Mouse (Mus musculus) limb, embryonic 15.5 days (tissue): ENCODE results near the gene Cd99l2. TPM values are rescaled to one million over a fixed set of nuclear protein-coding genes. Genes with fewer than 3 reads are reported as not detected.

Source experiments
- ATAC-seq: fragments of 200-750 bp; cut with Nextera tagmentation; 2 replicates; pipeline ENCODE4 v1.8.0; 2017; ENCODE audit warnings: low read depth, moderate TSS enrichment; ENCODE audit not compliant: insufficient number of reproducible peaks, low FRiP score, low TSS enrichment
- H3K27ac ChIP-seq: fragments of 300-500 bp; sonication (generic); 2 replicates; pipeline ENCODE4 v1.5.1; 2015; ENCODE audit warnings: moderate library complexity, mild to moderate bottlenecking, inconsistent platforms
- H3K27me3 ChIP-seq: fragments of 300-500 bp; sonication (generic); 2 replicates; pipeline ENCODE4 v1.6.1; 2015; ENCODE audit warnings: inconsistent platforms
- H3K36me3 ChIP-seq: fragments of 300-500 bp; sonication (generic); 2 replicates; pipeline ENCODE4 v1.6.1; 2015; ENCODE audit warnings: inconsistent platforms
- H3K4me1 ChIP-seq: fragments of 300-500 bp; sonication (generic); 2 replicates; pipeline ENCODE4 v1.6.1; 2015; ENCODE audit warnings: inconsistent platforms
- H3K4me2 ChIP-seq: fragments of 300-500 bp; sonication (generic); 2 replicates; pipeline ENCODE4 v1.6.1; 2015; ENCODE audit warnings: mild to moderate bottlenecking, inconsistent platforms
- H3K4me3 ChIP-seq: fragments of 300-500 bp; sonication (generic); 2 replicates; pipeline ENCODE4 v1.5.1; 2015; ENCODE audit warnings: mild to moderate bottlenecking, inconsistent platforms
- H3K9ac ChIP-seq: fragments of 300-500 bp; sonication (generic); 2 replicates; pipeline ENCODE4 v1.6.1; 2015; ENCODE audit warnings: inconsistent platforms
- H3K9me3 ChIP-seq: fragments of 300-500 bp; sonication (generic); 2 replicates; pipeline ENCODE4 v1.6.1; 2016; ENCODE audit warnings: inconsistent platforms
- WGBS: fragments of 180-500 bp; shearing (Covaris S2); methylation state at CpG from one replicate; pipeline ENCODE4 v1.1.7; 2015; 5-methylcytosine and 5-hydroxymethylcytosine counted together
- polyA plus RNA-seq: library from polyadenylated mRNA; unstranded; fragments of >200 nt; fragmentation: Nextera tagmentation; extraction: Ambion mirVana; gene quantifications from 2 replicates; pipeline ENCODE4 v1.2.1, GENCODE M21; 2015

Cd99l2 gene
- polyA plus RNA-seq, 1 experiment from 2014 or later: 33.5 TPM

GRCm38 (mm10) chrX:71464138-71464826 lies 28.4 kb downstream of the Cd99l2 start:
- Histone ChIP-seq H3K27me3 (no peaks in the 10 kb centered on the region), H3K4me2 (no peak overlapping the region), H3K27ac (no peak overlapping the region), H3K4me3 (no peak overlapping the region), H3K36me3 (no peaks in the 10 kb centered on the region), H3K9me3 (no peaks in the 10 kb centered on the region), H3K9ac (no peak overlapping the region), H3K4me1 (no peaks in the 10 kb centered on the region)
- WGBS: 72% methylated on average over 7 of the region's 7 CpGs
- no peak for ATAC-seq

GRCm38 (mm10) chrX:71456078-71456737 lies 36.4 kb downstream of the Cd99l2 start:
- no peaks in the 10 kb centered on the region for H3K36me3 ChIP-seq
- no peak for ATAC-seq

GRCm38 (mm10) chrX:71442916-71443315 lies 49.7 kb downstream of the Cd99l2 start:
- no peak overlapping the region for H3K27ac ChIP-seq
- H3K4me1 ChIP-seq: no peaks in the 10 kb centered on the region
- H3K36me3 ChIP-seq: no peaks in the 10 kb centered on the region
- no peak for ATAC-seq
- H3K4me2 ChIP-seq: no peak overlapping the region
- H3K4me3 ChIP-seq: no peak overlapping the region
- H3K9me3 ChIP-seq: no peaks in the 10 kb centered on the region
- H3K9ac ChIP-seq: no peak overlapping the region
- H3K27me3 ChIP-seq: no peaks in the 10 kb centered on the region
- 81% methylated on average over 5 of the region's 5 CpGs for WGBS

More at GRCm38 (mm10) chrX:71456078-71456737, 36.4 kb downstream of the Cd99l2 start:
- H3K4me1 ChIP-seq: no peaks in the 10 kb centered on the region
- H3K9me3 ChIP-seq: no peaks in the 10 kb centered on the region
- H3K9ac ChIP-seq: no peak overlapping the region
- no peak overlapping the region for H3K27ac ChIP-seq
- no peak overlapping the region for H3K4me2 ChIP-seq
- WGBS: 78% methylated on average over 6 of the region's 6 CpGs
- no peak overlapping the region for H3K4me3 ChIP-seq
- H3K27me3 ChIP-seq: no peaks in the 10 kb centered on the region

GRCm38 (mm10) chrX:71439473-71439872 lies 53.2 kb downstream of the Cd99l2 start:
- no peak overlapping the region for H3K4me2 ChIP-seq
- no peak overlapping the region for H3K9ac ChIP-seq
- no peak overlapping the region for H3K27ac ChIP-seq
- no peaks in the 10 kb centered on the region for H3K27me3 ChIP-seq
- H3K36me3 ChIP-seq: no peaks in the 10 kb centered on the region
- no peak for ATAC-seq
- no peak overlapping the region for H3K4me3 ChIP-seq
- H3K9me3 ChIP-seq: no peaks in the 10 kb centered on the region
- 91% methylated on average over 6 of the region's 6 CpGs for WGBS
- H3K4me1 ChIP-seq: no peaks in the 10 kb centered on the region

DNA sequence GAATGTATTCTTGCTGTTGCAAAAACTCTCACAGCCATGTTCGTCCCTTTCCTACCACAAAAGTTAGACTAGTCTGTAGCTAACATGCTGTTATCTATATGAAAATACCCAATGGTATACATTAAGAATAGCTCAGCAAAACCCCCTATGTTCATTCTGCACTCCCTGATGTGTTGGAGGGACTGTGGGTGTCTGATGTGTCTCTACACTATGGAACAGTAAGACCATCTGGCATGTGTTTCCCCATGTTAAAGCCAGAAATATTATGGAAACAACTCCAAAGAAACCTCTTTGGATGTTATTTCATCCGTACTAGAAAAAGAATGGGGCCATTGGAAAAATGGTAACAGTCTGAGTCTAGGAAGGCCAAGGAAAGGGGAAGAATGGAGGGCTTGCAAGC lies 57.1 kb downstream of the Cd99l2 start:
- Histone ChIP-seq H3K9me3 (no peaks in the 10 kb centered on the region), H3K9ac (no peak overlapping the region), H3K4me1 (no peaks in the 10 kb centered on the region), H3K27me3 (no peaks in the 10 kb centered on the region), H3K36me3 (no peaks in the 10 kb centered on the region), H3K4me2 (no peak overlapping the region), H3K4me3 (no peak overlapping the region), H3K27ac (no peak overlapping the region)
- 89% methylated on average over 2 of the region's 2 CpGs for WGBS
- ATAC-seq: no peak

GRCm38 (mm10) chrX:71434860-71435259 lies 57.8 kb downstream of the Cd99l2 start:
- Histone ChIP-seq H3K4me2 (no peak overlapping the region), H3K36me3 (no peaks in the 10 kb centered on the region), H3K9me3 (no peaks in the 10 kb centered on the region), H3K4me3 (no peak overlapping the region), H3K4me1 (no peaks in the 10 kb centered on the region), H3K27me3 (no peaks in the 10 kb centered on the region), H3K9ac (no peak overlapping the region), H3K27ac (no peak overlapping the region)
- WGBS: 86% methylated on average over 8 of the region's 8 CpGs
- no peak for ATAC-seq

DNA sequence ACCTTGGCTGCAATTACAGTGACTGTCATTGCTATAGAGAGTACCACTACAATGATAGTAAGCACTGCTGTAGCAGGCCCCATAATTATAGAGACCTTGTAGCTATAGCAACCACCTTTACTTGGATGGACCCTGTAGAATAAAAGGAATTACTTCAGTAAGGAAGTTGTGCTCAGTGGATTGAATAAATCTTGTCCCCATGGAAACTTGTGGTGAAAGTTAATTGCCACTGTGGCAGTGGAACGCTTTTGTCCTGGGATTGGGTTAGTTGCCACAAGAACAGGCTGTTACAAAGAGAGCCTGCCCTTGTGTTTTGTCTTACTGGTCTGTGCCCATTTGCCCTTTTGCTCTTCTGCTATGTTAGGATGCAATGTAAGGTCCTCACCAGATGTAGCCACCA lies 58.2 kb downstream of the Cd99l2 start:
- Histone ChIP-seq H3K36me3 (no peaks in the 10 kb centered on the region), H3K4me2 (no peak overlapping the region), H3K27ac (no peak overlapping the region), H3K27me3 (no peaks in the 10 kb centered on the region), H3K4me1 (no peaks in the 10 kb centered on the region), H3K9ac (no peak overlapping the region), H3K4me3 (no peak overlapping the region), H3K9me3 (no peaks in the 10 kb centered on the region)
- 88% methylated on average over 1 of the region's 1 CpGs for WGBS
- ATAC-seq: no peak

DNA sequence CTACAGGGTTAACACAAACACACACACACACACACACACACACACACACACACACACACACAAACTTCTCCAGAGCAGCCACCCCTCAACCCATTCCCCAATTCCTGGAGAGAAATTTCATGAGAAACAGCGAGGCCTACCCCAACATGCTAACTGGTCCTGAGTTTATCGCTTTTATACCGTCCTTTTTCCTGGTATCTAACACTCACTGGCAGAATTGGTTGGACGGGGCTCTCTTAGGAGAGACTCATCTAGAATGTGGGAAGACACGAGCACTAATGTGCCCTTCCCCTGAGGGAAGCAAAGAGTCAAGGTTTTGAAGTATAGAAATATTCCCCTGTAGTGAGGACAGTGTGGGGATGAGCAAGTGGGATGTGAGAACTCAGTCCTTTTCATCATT lies 61.7 kb downstream of the Cd99l2 start:
- ATAC-seq: no peak

DNA sequence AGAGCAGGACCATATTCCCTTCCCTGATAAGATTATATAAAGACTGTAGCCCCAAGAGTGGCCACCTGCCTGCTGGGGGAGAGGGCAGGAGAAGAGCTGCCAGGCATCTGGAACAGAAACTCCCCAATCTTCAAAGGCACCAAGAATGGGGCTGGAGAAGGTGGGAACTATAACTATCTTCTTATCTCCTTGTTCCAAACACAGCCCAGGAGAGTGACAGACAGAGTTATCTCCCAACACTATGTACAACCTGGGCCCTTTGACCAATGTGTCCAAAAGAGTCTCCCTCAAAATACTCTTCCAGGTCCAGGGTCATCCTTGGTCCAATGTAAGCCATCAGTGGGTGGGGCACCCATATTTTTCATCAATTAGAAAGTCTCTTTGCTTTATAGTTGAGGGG lies 65.2 kb downstream of the Cd99l2 start:
- Histone ChIP-seq H3K4me1 (no peaks in the 10 kb centered on the region), H3K9ac (no peak overlapping the region), H3K27me3 (no peaks in the 10 kb centered on the region), H3K9me3 (no peaks in the 10 kb centered on the region), H3K4me2 (no peak overlapping the region), H3K4me3 (no peak overlapping the region), H3K27ac (no peak overlapping the region), H3K36me3 (no peaks in the 10 kb centered on the region)
- no peak for ATAC-seq

More for the DNA sequence above, 61.7 kb downstream of the Cd99l2 start:
- Histone ChIP-seq H3K9me3 (no peaks in the 10 kb centered on the region), H3K27ac (no peak overlapping the region), H3K4me1 (no peaks in the 10 kb centered on the region), H3K27me3 (no peaks in the 10 kb centered on the region), H3K4me3 (no peak overlapping the region), H3K9ac (no peak overlapping the region), H3K36me3 (no peaks in the 10 kb centered on the region), H3K4me2 (no peak overlapping the region)
- WGBS: 84% methylated on average over 5 of the region's 5 CpGs

DNA sequence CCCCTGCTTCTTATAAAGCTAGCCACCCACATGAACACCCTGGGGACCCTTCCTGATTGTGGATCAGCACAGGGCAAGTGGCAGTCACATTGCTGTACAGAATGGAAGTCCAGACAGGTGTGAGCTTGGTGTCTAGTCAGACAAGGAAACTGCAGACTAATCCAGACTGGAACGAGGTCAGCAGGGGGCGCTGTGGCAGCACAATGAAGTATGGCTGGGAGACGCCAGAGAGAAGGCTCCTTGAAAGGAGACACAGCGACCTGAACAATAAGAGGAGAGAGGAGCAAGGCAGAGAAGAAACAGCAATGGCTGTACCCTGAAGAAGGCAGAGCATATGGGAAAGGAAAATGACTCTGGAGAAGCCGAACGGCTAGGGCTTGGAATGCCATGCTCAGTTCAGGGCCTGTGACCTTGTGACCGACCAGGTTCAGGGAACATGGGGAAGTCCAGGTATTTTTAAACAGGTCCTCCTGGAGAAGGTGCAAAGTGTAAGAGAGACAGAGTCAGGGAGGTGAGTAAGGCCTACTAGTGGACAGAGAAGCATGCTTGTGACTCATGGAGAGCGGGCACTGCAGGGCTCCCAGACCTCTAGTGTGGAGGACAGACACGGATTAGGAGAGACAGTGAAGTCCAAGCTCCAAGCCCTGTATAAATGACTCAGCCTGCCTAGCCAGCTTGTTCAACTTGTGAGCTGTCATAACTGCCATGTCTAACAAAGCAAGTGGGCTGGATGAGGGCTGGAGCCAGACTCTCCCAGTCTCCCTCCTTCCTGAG lies 66.7 kb downstream of the Cd99l2 start:
- 46% methylated on average over 9 of the region's 9 CpGs for WGBS
- H3K36me3 ChIP-seq: no peaks in the 10 kb centered on the region
- H3K9ac ChIP-seq: no peak overlapping the region
- no peaks in the 10 kb centered on the region for H3K27me3 ChIP-seq
- no peaks in the 10 kb centered on the region for H3K9me3 ChIP-seq
- H3K27ac ChIP-seq: no peak overlapping the region
- H3K4me2 ChIP-seq: no peak overlapping the region
- ATAC-seq: no peak
- H3K4me3 ChIP-seq: no peak overlapping the region
- H3K4me1 ChIP-seq: no peaks in the 10 kb centered on the region

DNA sequence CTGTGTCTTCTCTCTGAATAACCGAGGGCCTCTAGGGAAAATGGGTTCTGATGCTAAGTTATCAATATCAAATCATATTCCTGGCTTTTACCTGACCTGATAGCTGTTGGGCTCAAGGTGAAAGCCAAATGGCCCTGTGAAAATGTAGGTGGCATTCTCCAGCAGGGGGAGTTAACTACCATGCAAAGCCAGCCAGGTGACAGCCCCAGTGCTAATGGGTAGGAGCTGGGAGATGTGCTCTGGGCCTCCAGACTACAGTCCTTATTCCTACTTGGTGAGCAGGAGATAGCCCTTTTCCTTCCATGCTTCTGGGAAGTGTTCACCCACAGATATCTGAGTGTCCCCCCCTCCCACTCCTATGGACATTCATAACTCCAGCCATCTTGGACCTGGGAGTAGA lies 67.8 kb downstream of the Cd99l2 start:
- H3K27me3 ChIP-seq: no peaks in the 10 kb centered on the region

DNA sequence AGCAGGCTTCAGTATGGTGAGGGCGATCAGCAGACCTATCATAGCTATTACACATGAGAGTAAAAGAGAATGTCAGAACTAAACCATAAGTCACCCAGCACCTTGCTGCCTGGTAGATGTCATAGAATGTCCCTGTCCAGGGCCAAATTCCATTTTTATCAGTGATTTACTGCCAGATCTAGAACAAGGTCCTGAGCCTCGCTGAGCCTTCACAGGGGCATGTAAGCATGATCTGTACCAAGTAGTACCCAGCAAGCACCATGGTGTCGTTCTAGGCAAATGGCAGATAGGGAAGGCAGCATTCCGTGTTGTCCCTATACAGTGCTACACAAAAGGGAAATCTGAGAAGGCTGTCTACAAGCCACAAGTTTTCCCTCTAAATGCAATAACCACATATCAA lies 79.0 kb downstream of the Cd99l2 start:
- H3K36me3 ChIP-seq: peaks cover 7% of the 10 kb centered on the region; the same call in 1 of the 2 replicates
- WGBS: 94% methylated on average over 4 of the region's 4 CpGs
- no peaks in the 10 kb centered on the region for H3K9me3 ChIP-seq

More for the DNA sequence above, 67.8 kb downstream of the Cd99l2 start:
- Histone ChIP-seq H3K4me3 (no peak overlapping the region), H3K4me1 (no peaks in the 10 kb centered on the region), H3K27ac (no peak overlapping the region), H3K4me2 (no peak overlapping the region), H3K9ac (no peak overlapping the region), H3K9me3 (no peaks in the 10 kb centered on the region), H3K36me3 (no peaks in the 10 kb centered on the region)
- 71% methylated on average over 1 of the region's 1 CpGs for WGBS
- no peak for ATAC-seq

More for the DNA sequence above, 79.0 kb downstream of the Cd99l2 start:
- H3K27me3 ChIP-seq: no peaks in the 10 kb centered on the region
- no peaks in the 10 kb centered on the region for H3K4me1 ChIP-seq
- no peak overlapping the region for H3K27ac ChIP-seq
- H3K4me3 ChIP-seq: no peak overlapping the region
- no peak overlapping the region for H3K4me2 ChIP-seq
- ATAC-seq: no peak
- H3K9ac ChIP-seq: no peak overlapping the region
